ENCODE assay signal across 9 mouse cellular contexts in genomic region chr19:48204476-48204875, GRCm38 (mm10). TPM values are rescaled to one million over a fixed set of nuclear protein-coding genes. Genes with fewer than 3 reads are reported as not detected.
DNase-seq lines count a peak whose midpoint lies in the region; ATAC-seq and TF ChIP-seq lines count a peak whose summit lies in the region.
"Had no signal": no experiment of that assay in that cellular context is flagged by ENCODE, and none has a peak within 500 bp of the region (broad histone marks: within the 10 kb centered on the region; RNA-seq: fewer than 3 reads in every experiment).

No protein-coding gene starts in this region.

- TF ChIP-seq EP300 in heart, postnatal 0 days (IDR thresholded peaks at IDR 0.05; ENCODE audit: low read depth) = no peak

- H3K36me3 ChIP-seq in heart, postnatal 0 days (replicated peaks; ENCODE audit: control insufficient read depth, insufficient read depth, low read length) = no peaks in the 10 kb centered on the region
- H3K36me3 ChIP-seq in ES-E14 (ENCODE audit: control insufficient read depth, insufficient read depth, low read length, poor library complexity, severe bottlenecking) = no peaks in the 10 kb centered on the region
- H3K36me3 ChIP-seq in forebrain, embryonic 13.5 days (ENCODE audit: poor library complexity, severe bottlenecking) = no peaks in the 10 kb centered on the region
- H3K36me3 ChIP-seq in limb, embryonic 15.5 days = no peaks in the 10 kb centered on the region

- H3K4me3 ChIP-seq in heart, postnatal 0 days (ENCODE audit: low read depth, low read length) = peak overlapping the region; percentile 48; the same call in 1 of the 2 replicates
- H3K4me3 ChIP-seq in ES-E14 (ENCODE audit: insufficient read depth in 1 of 2, low read depth in 1 of 2, low read length in 2 of 2, poor library complexity in 1 of 2, severe bottlenecking in 1 of 2) = peak overlapping the region; percentile 60 to 66; a peak in 3 of 4 replicates
- H3K4me3 ChIP-seq in forebrain, embryonic 13.5 days = peak overlapping the region; percentile 63
- H3K4me3 ChIP-seq in limb, embryonic 15.5 days = peak overlapping the region; percentile 52

- H3K9ac ChIP-seq in heart, postnatal 0 days (replicated peaks; ENCODE audit: low read depth, low read length) = no peak overlapping the region
- H3K9ac ChIP-seq in ES-E14 (ENCODE audit: insufficient read depth, low read depth, low read length, poor library complexity, severe bottlenecking) = no peak overlapping the region
- peak overlapping the region; percentile 74 for H3K9ac ChIP-seq in forebrain, embryonic 13.5 days
- H3K9ac ChIP-seq in limb, embryonic 15.5 days = no peak overlapping the region

- H3K27ac ChIP-seq in heart, postnatal 0 days (ENCODE audit: low read depth) = no peak overlapping the region
- H3K27ac ChIP-seq in ES-E14 (ENCODE audit: insufficient read depth, low read depth, low read length, poor library complexity, severe bottlenecking) = no peak overlapping the region
- no peak overlapping the region; the same call in 1 of the 2 replicates for H3K27ac ChIP-seq in forebrain, embryonic 13.5 days
- H3K27ac ChIP-seq in limb, embryonic 15.5 days = no peak overlapping the region

- H3K4me2 ChIP-seq in heart, postnatal 0 days (ENCODE audit: low read depth, low read length) = peak overlapping the region; percentile 80; the same call in 1 of the 2 replicates
- peak overlapping the region; percentile 99 for H3K4me2 ChIP-seq in forebrain, embryonic 13.5 days
- H3K4me2 ChIP-seq in limb, embryonic 15.5 days = peak overlapping the region; percentile 98

- intact Hi-C loops in left cerebral cortex, postnatal 4 days (cut with DNase I) = loop anchor here (2.0 to 10.0 kb wide), 3 partner anchors 188 to 1060 kb away; no protein-coding TSS in a partner anchor

- 0 out of 2 replicates have a peak, but pooled peaks cover 5% of the 10 kb centered on the region for H3K4me1 ChIP-seq in heart, postnatal 0 days (ENCODE audit: control insufficient read depth, insufficient read depth)
- peaks cover 2 to 6% of the 10 kb centered on the region in 2 experiments; a peak in 1 of 4 replicates for H3K4me1 ChIP-seq in ES-E14 (ENCODE audit: control insufficient read depth in 2 of 2, insufficient read depth in 2 of 2, low read length in 2 of 2, poor library complexity in 1 of 2)
- H3K4me1 ChIP-seq in forebrain, embryonic 13.5 days = peaks cover 42% of the 10 kb centered on the region
- H3K4me1 ChIP-seq in limb, embryonic 15.5 days = peaks cover 32% of the 10 kb centered on the region

- DNase-seq in heart, postnatal 0 days (ENCODE audit: low spot score) = no peak
- no peak for DNase-seq in heart, postnatal 4 days
- no peak for DNase-seq in ES-E14 (ENCODE audit: low read depth, low spot score)
- no peak for DNase-seq in spleen, adult 12 weeks (ENCODE audit: low spot score)
- no peak for DNase-seq in Muller cell, postnatal 12 days (ENCODE audit: inconsistent ontology term)
- no peak for DNase-seq in left cerebral cortex, postnatal 4 days
- DNase-seq: spleen, adult 18-20 months had no signal

- 1% methylated on average over 8 of the region's 8 CpGs for WGBS in heart, postnatal 0 days
- 1% methylated on average over 8 of the region's 8 CpGs for WGBS in forebrain, embryonic 13.5 days
- WGBS in limb, embryonic 15.5 days = 3% methylated on average over 8 of the region's 8 CpGs

- no peak for ATAC-seq in heart, postnatal 0 days (ENCODE audit: insufficient read depth, low read depth)
- peak; percentile 7; the same call in 1 of the 2 replicates for ATAC-seq in forebrain, embryonic 13.5 days
- ATAC-seq in limb, embryonic 15.5 days (ENCODE audit: insufficient number of reproducible peaks, low FRiP score, low TSS enrichment, low read depth) = no peak

- TF ChIP-seq CTCF in heart, postnatal 0 days (IDR thresholded peaks at IDR 0.05; ENCODE audit: low read depth) = no peak

- H3K27me3 ChIP-seq in heart, postnatal 0 days (ENCODE audit: control insufficient read depth, insufficient read depth, low read length) = peaks cover 55% of the 10 kb centered on the region
- H3K27me3 ChIP-seq in forebrain, embryonic 13.5 days = peaks cover 34% of the 10 kb centered on the region
- H3K27me3 ChIP-seq in limb, embryonic 15.5 days = peaks cover 44% of the 10 kb centered on the region

- in situ Hi-C loops in ES-E14 (cut with MboI; ENCODE audit: low sequenced_read_pairs in 2 of 2, unreplicated experiment in 2 of 2) = no loop called here

- H3K9me3 ChIP-seq in heart, postnatal 0 days (replicated peaks; ENCODE audit: control insufficient read depth, low read length) = no peaks in the 10 kb centered on the region
- no peaks in the 10 kb centered on the region for H3K9me3 ChIP-seq in ES-E14 (ENCODE audit: control insufficient read depth, insufficient read depth, low read depth, low read length)
- no peaks in the 10 kb centered on the region for H3K9me3 ChIP-seq in forebrain, embryonic 13.5 days (replicated peaks)
- H3K9me3 ChIP-seq in limb, embryonic 15.5 days = no peaks in the 10 kb centered on the region

TF ChIP-seq in ES-E14, 5 proteins besides CTCF, POLR2A, EP300 and RAD21:
- no peak for TF ChIP-seq HCFC1 (IDR thresholded peaks at IDR 0.05; ENCODE audit: borderline replicate concordance, insufficient read depth, low read length)
- TF ChIP-seq CHD2 (IDR thresholded peaks at IDR 0.05; ENCODE audit: low read depth, low read length) = no peak
- no peak for TF ChIP-seq ZC3H11A (IDR thresholded peaks at IDR 0.05; ENCODE audit: borderline replicate concordance, low read depth, low read length)

RNA-seq across cellular contexts. Expression of gene Sorcs3, which starts 1.3 kb away (rescaled TPM):
- total RNA-seq in heart, postnatal 0 days (2014; rRNA removed; ENCODE audit: low replicate concordance) = 0.08 TPM in 1 of 2 replicates, not detected in the other
- 0.01 and 0.04 TPM in 2 replicates for polyA plus RNA-seq in heart, postnatal 0 days (2015; fragmentation: Nextera tagmentation; extraction: Ambion mirVana)
- under 1 TPM; 0.14 to 0.16 TPM for total RNA-seq in heart, postnatal 4 days (2021)
- total RNA-seq in ES-E14 (2012; rRNA removed) = 0.05 TPM in 1 of 2 replicates, not detected in the other
- polyA plus RNA-seq in forebrain, embryonic 13.5 days (2015; fragmentation: Nextera tagmentation; extraction: Ambion mirVana) = 3.8 and 5.3 TPM in 2 replicates
- 1.5 and 1.9 TPM in 2 replicates for polyA plus RNA-seq in limb, embryonic 15.5 days (2015; fragmentation: Nextera tagmentation; extraction: Ambion mirVana)
- total RNA-seq in left cerebral cortex, postnatal 4 days (2021) = 10 to 100 TPM; 15.8 to 20.9 TPM

Comparison
In these comparisons a context has a peak if more than half of its experiments do, and no peak if none do; other contexts are left out.
1. RNA of gene Sorcs3, which starts 1.3 kb away (total RNA-seq): 15.8 to 20.9 TPM in left cerebral cortex, postnatal 4 days; 0.14 to 0.16 TPM in heart, postnatal 4 days, 0.08 TPM in heart, postnatal 0 days and 0.05 TPM in ES-E14; every median in the first group is over 10 times any median in the second.
2. Peak in every context shown above with its lines, with median percentiles within 50 percentile points of each other: H3K4me2 ChIP-seq and H3K4me3 ChIP-seq.